Mouse (Mus musculus) kidney, postnatal 25 days (tissue): Measurements from ENCODE around the gene 2410141K09Rik.
"Not testable (repeated sequence)": the region's sequence is repeated elsewhere in the genome, so short reads cannot be mapped to it uniquely, and the experiment has no call there.

ENCODE experiments used
- DNase-seq, 2 experiments: peaks; one replicate each; pipeline ENCODE4 v3.0.0; 2021; ENCODE audit warnings: mixed read lengths in 2 of 2

The 2410141K09Rik gene

DNA sequence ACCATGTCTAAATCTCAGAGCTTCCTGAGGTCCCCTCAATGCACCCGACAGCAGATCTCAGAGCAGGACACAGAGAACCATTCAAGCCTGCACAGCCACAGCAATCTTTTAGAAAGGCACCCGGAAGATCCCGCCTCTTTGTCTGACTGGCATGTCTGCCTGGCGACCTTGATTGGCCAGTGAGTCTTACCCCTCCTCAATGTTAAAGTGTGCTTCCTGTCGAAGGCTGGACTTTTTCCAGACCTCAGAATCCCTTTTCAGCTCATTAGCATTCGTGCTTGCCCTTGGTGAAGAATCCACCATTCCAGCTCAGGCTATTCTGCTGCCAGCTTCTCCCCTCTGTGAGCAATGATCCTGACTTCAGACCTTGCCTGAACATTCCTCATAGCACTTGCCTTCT, at the start of gene 2410141K09Rik:
Gene 2410141K09Rik, minus strand, starts transcription at position 101 of the 400 bp plus-strand sequence.
- DNase-seq, result not testable (repeated sequence)

DNA sequence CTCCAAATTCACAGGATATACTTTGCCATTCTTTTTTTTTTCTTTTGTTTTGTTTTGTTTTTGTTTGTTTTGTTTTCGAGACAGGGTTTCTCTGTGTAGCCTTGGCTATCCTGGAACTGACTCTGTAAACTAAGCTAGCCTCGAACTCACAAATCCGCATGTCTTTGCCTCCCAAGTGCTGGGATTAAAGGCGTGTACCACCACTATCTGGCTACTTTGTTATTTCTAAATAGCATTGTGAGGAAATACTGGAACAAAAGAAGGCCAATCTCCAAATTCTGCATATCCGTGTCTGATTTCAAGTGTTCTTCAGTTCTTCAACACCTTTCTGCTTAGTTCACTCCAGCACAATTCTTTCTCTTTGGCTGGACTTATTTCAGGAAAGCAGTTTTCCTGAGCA, 14.1 kb downstream of the 2410141K09Rik start:
- not testable (repeated sequence) for DNase-seq

DNA sequence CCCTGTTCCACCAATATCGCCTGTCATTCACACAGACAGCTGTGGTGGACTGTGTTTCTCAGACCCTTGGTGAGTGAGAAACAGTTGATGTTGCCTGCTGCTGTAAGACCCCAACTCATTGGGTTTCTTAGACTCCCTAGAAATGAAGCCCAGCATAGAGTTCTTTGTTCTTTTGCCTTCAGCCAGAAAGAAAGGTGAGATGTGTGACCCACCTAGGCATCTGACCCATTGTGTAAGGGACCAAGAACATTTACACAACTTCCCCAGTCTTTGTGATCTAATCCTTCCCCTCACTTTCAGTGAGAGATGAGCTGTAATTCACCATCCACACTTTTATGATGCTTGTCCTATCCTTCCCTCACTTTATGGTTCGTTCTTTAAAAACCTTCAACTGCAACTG, 26.0 kb downstream of the 2410141K09Rik start:
- not testable (repeated sequence) for DNase-seq
